Mouse (Mus musculus): ENCODE measurements around the gene Samd4. TPM values are rescaled to one million over a fixed set of nuclear protein-coding genes. Genes with fewer than 3 reads are reported as not detected.

Gene Samd4
- polyA plus RNA-seq, 1 experiment from 2014 or later, result 10.2 TPM

- Histone ChIP-seq H3K27ac (no peak overlapping the region), H3K9me3 (no peaks in the 10 kb centered on the region), H3K27me3 (no peaks in the 10 kb centered on the region), H3K9ac (no peak overlapping the region), H3K4me3 (no peak overlapping the region), H3K36me3 (no peaks in the 10 kb centered on the region), H3K4me2 (no peak overlapping the region), H3K4me1 (peaks cover 7% of the 10 kb centered on the region)
- ATAC-seq (ENCODE audit: insufficient number of reproducible peaks, insufficient read depth, low FRiP score, low TSS enrichment, low read depth), result no peak
- WGBS, result 60% methylated on average over 5 of the region's 5 CpGs
Measured at GRCm38 (mm10) chr14:46979172-46979571, 96.5 kb downstream of the Samd4 start.

- ATAC-seq (ENCODE audit: insufficient number of reproducible peaks, insufficient read depth, low FRiP score, low TSS enrichment, low read depth), result no peak
- 79% methylated on average over 17 of the region's 17 CpGs for WGBS
- Histone ChIP-seq H3K36me3 (no peaks in the 10 kb centered on the region), H3K27me3 (no peaks in the 10 kb centered on the region), H3K9ac (no peak overlapping the region), H3K4me1 (peaks cover 8% of the 10 kb centered on the region; the same call in 1 of the 2 replicates), H3K4me3 (no peak overlapping the region), H3K9me3 (no peaks in the 10 kb centered on the region), H3K4me2 (no peak overlapping the region), H3K27ac (no peak overlapping the region)
Measured at GRCm38 (mm10) chr14:46980736-46981438, 98.2 kb downstream of the Samd4 start.

- peaks cover 14% of the 10 kb centered on the region for H3K4me1 ChIP-seq
- no peaks in the 10 kb centered on the region for H3K9me3 ChIP-seq
- no peaks in the 10 kb centered on the region for H3K27me3 ChIP-seq
- 81% methylated on average over 6 of the region's 6 CpGs for WGBS
- no peaks in the 10 kb centered on the region for H3K36me3 ChIP-seq
- ATAC-seq (ENCODE audit: insufficient number of reproducible peaks, insufficient read depth, low FRiP score, low TSS enrichment, low read depth), result no peak
- no peak overlapping the region for H3K9ac ChIP-seq
- no peak overlapping the region for H3K4me3 ChIP-seq
- no peak overlapping the region for H3K27ac ChIP-seq
- no peak overlapping the region for H3K4me2 ChIP-seq
Measured at GRCm38 (mm10) chr14:46982106-46982505, 99.5 kb downstream of the Samd4 start.

GRCm38 (mm10) chr14:46984542-46985125, 102.0 kb downstream of the Samd4 start:
- Histone ChIP-seq H3K4me1 (peaks cover 22% of the 10 kb centered on the region), H3K4me2 (no peak overlapping the region), H3K4me3 (no peak overlapping the region), H3K9ac (no peak overlapping the region), H3K9me3 (no peaks in the 10 kb centered on the region), H3K27ac (no peak overlapping the region), H3K27me3 (no peaks in the 10 kb centered on the region), H3K36me3 (no peaks in the 10 kb centered on the region)
- no peak for ATAC-seq (ENCODE audit: insufficient number of reproducible peaks, insufficient read depth, low FRiP score, low TSS enrichment, low read depth)
- WGBS, result 76% methylated on average over 8 of the region's 8 CpGs

GRCm38 (mm10) chr14:46989694-46990093, 107.0 kb downstream of the Samd4 start:
- Histone ChIP-seq H3K4me2 (no peak overlapping the region), H3K4me1 (peaks cover 25% of the 10 kb centered on the region), H3K27ac (no peak overlapping the region), H3K27me3 (no peaks in the 10 kb centered on the region), H3K4me3 (no peak overlapping the region), H3K9me3 (no peaks in the 10 kb centered on the region), H3K36me3 (no peaks in the 10 kb centered on the region), H3K9ac (no peak overlapping the region)
- WGBS, result 30% methylated on average over 4 of the region's 4 CpGs
- ATAC-seq (ENCODE audit: insufficient number of reproducible peaks, insufficient read depth, low FRiP score, low TSS enrichment, low read depth), result no peak

GRCm38 (mm10) chr14:46990450-46990849, 107.8 kb downstream of the Samd4 start:
- no peaks in the 10 kb centered on the region for H3K36me3 ChIP-seq
- no peak for ATAC-seq (ENCODE audit: insufficient number of reproducible peaks, insufficient read depth, low FRiP score, low TSS enrichment, low read depth)
- H3K4me3 ChIP-seq, result no peak overlapping the region
- 89% methylated on average over 3 of the region's 3 CpGs for WGBS
- no peak overlapping the region for H3K4me2 ChIP-seq
- H3K4me1 ChIP-seq, result peaks cover 25% of the 10 kb centered on the region
- H3K27ac ChIP-seq, result no peak overlapping the region
- H3K9ac ChIP-seq, result no peak overlapping the region
- no peaks in the 10 kb centered on the region for H3K9me3 ChIP-seq
- H3K27me3 ChIP-seq, result no peaks in the 10 kb centered on the region

GRCm38 (mm10) chr14:46994704-46995103, 112.0 kb downstream of the Samd4 start:
- no peak overlapping the region for H3K9ac ChIP-seq
- 70% methylated on average over 7 of the region's 7 CpGs for whole genome bisulfite sequencing
- no peaks in the 10 kb centered on the region for H3K9me3 ChIP-seq
- H3K4me2 ChIP-seq, result no peak overlapping the region
- peaks cover 18% of the 10 kb centered on the region for H3K4me1 ChIP-seq
- ATAC-seq (ENCODE audit: insufficient number of reproducible peaks, insufficient read depth, low FRiP score, low TSS enrichment, low read depth), result no peak
- no peaks in the 10 kb centered on the region for H3K27me3 ChIP-seq
- no peak overlapping the region for H3K4me3 ChIP-seq
- no peaks in the 10 kb centered on the region for H3K36me3 ChIP-seq
- H3K27ac ChIP-seq, result no peak overlapping the region

GRCm38 (mm10) chr14:46999321-47000025, 116.8 kb downstream of the Samd4 start:
- no peaks in the 10 kb centered on the region for H3K27me3 ChIP-seq
- 44% methylated on average over 9 of the region's 9 CpGs for WGBS
- no peaks in the 10 kb centered on the region for H3K36me3 ChIP-seq
- H3K27ac ChIP-seq, result no peak overlapping the region
- no peak overlapping the region for H3K4me3 ChIP-seq
- no peaks in the 10 kb centered on the region for H3K9me3 ChIP-seq
- no peak overlapping the region for H3K4me2 ChIP-seq
- peaks cover 32% of the 10 kb centered on the region for H3K4me1 ChIP-seq
- H3K9ac ChIP-seq, result no peak overlapping the region
- no peak for ATAC-seq (ENCODE audit: insufficient number of reproducible peaks, insufficient read depth, low FRiP score, low TSS enrichment, low read depth)

GRCm38 (mm10) chr14:47000096-47000736, 117.6 kb downstream of the Samd4 start:
- WGBS, result 75% methylated on average over 10 of the region's 11 CpGs
- no peak overlapping the region for H3K27ac ChIP-seq
- ATAC-seq (ENCODE audit: insufficient number of reproducible peaks, insufficient read depth, low FRiP score, low TSS enrichment, low read depth), result no peak
- no peaks in the 10 kb centered on the region for H3K36me3 ChIP-seq
- H3K9ac ChIP-seq, result no peak overlapping the region
- H3K4me3 ChIP-seq, result no peak overlapping the region
- no peaks in the 10 kb centered on the region for H3K27me3 ChIP-seq
- no peaks in the 10 kb centered on the region for H3K9me3 ChIP-seq
- no peak overlapping the region for H3K4me2 ChIP-seq
- peaks cover 32% of the 10 kb centered on the region for H3K4me1 ChIP-seq

- Histone ChIP-seq H3K27me3 (no peaks in the 10 kb centered on the region), H3K36me3 (no peaks in the 10 kb centered on the region), H3K9me3 (no peaks in the 10 kb centered on the region), H3K4me1 (peaks cover 32% of the 10 kb centered on the region), H3K4me3 (no peak overlapping the region), H3K27ac (no peak overlapping the region), H3K9ac (no peak overlapping the region), H3K4me2 (no peak overlapping the region)
- WGBS, result 57% methylated on average over 24 of the region's 24 CpGs
- no peak for ATAC-seq (ENCODE audit: insufficient number of reproducible peaks, insufficient read depth, low FRiP score, low TSS enrichment, low read depth)
Measured at GRCm38 (mm10) chr14:47000786-47001761, 118.4 kb downstream of the Samd4 start.

- H3K4me3 ChIP-seq, result no peak overlapping the region
- H3K27ac ChIP-seq, result no peak overlapping the region
- H3K4me2 ChIP-seq, result no peak overlapping the region
- H3K9ac ChIP-seq, result no peak overlapping the region
- H3K9me3 ChIP-seq, result no peaks in the 10 kb centered on the region; the same call in 1 of the 2 replicates
- H3K4me1 ChIP-seq, result peaks cover 26% of the 10 kb centered on the region
- ATAC-seq (ENCODE audit: insufficient number of reproducible peaks, insufficient read depth, low FRiP score, low TSS enrichment, low read depth), result no peak
- H3K36me3 ChIP-seq, result no peaks in the 10 kb centered on the region
- WGBS, result 23% methylated on average over 3 of the region's 3 CpGs
- H3K27me3 ChIP-seq, result no peaks in the 10 kb centered on the region
Measured at GRCm38 (mm10) chr14:47004161-47004560, 121.5 kb downstream of the Samd4 start.
